Mouse (Mus musculus) central nervous system, embryonic 11.5 days (tissue): ENCODE data around the gene Gm3072. TPM values are rescaled to one million over a fixed set of nuclear protein-coding genes. Genes with fewer than 3 reads are reported as not detected.

Source experiments
- polyA plus RNA-seq: library from polyadenylated mRNA; depleted of rRNA; stranded (reverse); fragments of >200 nt; gene quantifications from 2 replicates; pipeline ENCODE4 v1.2.3, GENCODE M21; 2012; rRNA removed

Gm3072 gene
- not detected in 2 replicates for polyA plus RNA-seq

GRCm38 (mm10) chr14:41624512-41624911, at the start of gene Gm3072:
Gene Gm3072 (minus strand): TSS chr14:41624612.

GRCm38 (mm10) chr14:41646387-41646786, 22.0 kb upstream of the Gm3072 start, which contains the start of gene Gm3676:
Gene Gm3676 (minus strand): TSS chr14:41646487.

GRCm38 (mm10) chr14:41572911-41573310, 51.5 kb downstream of the Gm3072 start, which contains the start of gene 1700049E17Rik2:
Gene 1700049E17Rik2 (plus strand): TSS chr14:41573211.

Other genes with a start within 250 kb of the Gm3072 start
- not detected in 2 replicates for gene Gm7945, start 238.2 kb downstream of the Gm3072 start, polyA plus RNA-seq
- not detected in 2 replicates for gene Gm6482, start 216.3 kb downstream of the Gm3072 start, polyA plus RNA-seq
- not detected in 2 replicates for gene Gm7954, start 171.1 kb downstream of the Gm3072 start, polyA plus RNA-seq
- not detected in 2 replicates for gene Gm3486, start 135.1 kb downstream of the Gm3072 start, polyA plus RNA-seq
- gene Gm7970, start 69.0 kb downstream of the Gm3072 start, polyA plus RNA-seq: not detected in 2 replicates
- gene 1700049E17Rik2, start 51.4 kb downstream of the Gm3072 start, polyA plus RNA-seq: not detected in 2 replicates
- gene Gm3676, start 21.9 kb upstream of the Gm3072 start, polyA plus RNA-seq: not detected in 2 replicates
- not detected in 2 replicates for gene Gm8068, start 77.3 kb upstream of the Gm3072 start, polyA plus RNA-seq
- not detected in 2 replicates for gene Gm7929, start 126.0 kb upstream of the Gm3072 start, polyA plus RNA-seq
- gene Gm47189, start 147.8 kb upstream of the Gm3072 start, polyA plus RNA-seq: not detected in 2 replicates